Mouse (Mus musculus): Measurements from ENCODE around the gene Ccl6. TPM values are rescaled to one million over a fixed set of nuclear protein-coding genes. Genes with fewer than 3 reads are reported as not detected.

Ccl6 gene
- total RNA-seq, 2 experiments from 2014 or later: 13.6 to 15.1 TPM

DNA sequence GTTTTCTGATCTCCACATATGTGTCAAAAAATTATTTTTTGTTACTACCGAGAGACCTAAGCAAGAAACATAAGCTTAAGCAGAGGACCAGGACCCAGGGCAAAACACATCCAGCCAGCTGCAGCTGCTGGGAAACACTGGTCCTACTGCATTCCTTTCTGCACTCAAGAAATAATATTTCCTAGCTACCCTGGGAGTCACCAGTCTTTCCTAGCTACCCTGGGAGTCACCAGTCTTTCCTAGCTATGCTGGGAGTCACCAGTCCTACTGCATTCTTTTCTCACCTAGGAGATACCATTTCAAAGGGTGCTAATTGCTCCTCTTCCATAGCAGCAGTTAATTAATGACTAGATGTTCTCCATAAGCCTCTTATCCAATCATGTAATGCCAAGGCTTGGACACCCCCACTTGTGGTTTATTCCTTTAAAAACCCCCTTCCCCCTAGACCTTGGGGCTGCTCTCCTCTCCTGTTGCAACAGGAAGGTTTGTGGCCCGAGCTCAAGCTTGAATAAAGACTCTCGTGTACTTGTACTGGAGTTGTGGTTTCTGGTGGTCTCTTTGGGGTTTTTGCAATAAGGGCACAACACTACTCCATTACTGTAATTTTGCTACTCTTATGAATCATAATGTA lies 5.4 kb upstream of the Ccl6 start:
- peak; percentile 69 for ATAC-seq (replicated peaks; ENCODE audit: poor library complexity)

DNA sequence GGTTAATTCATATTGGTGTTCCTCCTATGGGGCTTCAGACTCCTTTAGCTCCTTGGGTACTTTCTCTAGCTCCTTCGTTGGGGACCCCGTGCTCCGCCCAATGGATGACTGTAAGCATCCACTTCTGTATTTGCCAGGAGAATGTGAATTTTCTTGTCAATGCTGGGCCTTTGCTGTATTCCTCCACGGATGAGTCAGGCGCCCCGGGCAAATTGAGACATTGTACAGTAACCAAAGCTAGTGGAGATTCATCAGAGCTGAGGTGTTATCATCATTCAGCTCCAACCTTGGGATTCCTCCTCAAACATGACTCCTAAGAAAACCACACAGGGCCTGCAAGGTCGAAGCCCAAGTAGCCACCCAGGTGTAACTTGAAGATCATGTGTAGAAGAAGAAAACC lies 4.9 kb upstream of the Ccl6 start:
- ATAC-seq (replicated peaks; ENCODE audit: poor library complexity): no peak

DNA sequence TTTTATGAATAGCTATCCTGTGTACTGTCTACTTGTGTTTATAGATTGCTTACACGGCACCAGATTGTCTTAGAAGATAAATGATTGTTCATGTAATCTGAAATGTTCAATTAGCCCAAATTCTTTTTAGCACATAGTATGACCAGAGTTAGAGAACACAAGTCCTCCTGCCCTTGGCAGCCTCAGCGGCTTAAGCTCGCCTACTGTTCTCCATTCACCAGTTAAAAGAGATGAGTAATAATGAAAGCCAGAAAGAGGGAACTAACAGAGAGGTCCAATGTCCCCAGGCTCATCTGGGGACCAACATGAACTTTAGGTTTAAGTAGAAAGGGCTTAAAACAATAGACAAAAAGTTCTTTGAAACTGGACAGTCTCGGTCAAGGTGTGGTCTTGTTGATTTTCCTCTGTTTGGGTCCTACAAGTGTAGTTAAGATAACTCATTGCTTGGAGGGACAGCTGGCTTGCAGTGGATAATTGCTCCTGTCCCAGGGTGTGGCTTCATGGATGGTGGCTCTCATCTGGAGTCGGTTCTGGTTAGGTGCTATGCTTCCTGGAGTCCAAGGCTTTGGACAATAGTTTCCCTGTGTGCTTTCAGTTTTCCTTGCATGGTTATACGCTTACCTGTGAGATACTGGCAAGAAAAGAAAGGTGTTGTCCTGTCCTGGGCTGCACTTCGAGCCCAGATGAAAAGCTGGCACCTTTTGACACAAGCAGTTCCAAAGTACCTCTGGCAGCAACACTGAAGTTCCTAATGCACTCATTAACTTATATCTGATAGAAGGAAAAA lies 3.0 kb upstream of the Ccl6 start:
- peak; percentile 59; the same call in 1 of the 2 replicates for ATAC-seq (replicated peaks; ENCODE audit: poor library complexity)

DNA sequence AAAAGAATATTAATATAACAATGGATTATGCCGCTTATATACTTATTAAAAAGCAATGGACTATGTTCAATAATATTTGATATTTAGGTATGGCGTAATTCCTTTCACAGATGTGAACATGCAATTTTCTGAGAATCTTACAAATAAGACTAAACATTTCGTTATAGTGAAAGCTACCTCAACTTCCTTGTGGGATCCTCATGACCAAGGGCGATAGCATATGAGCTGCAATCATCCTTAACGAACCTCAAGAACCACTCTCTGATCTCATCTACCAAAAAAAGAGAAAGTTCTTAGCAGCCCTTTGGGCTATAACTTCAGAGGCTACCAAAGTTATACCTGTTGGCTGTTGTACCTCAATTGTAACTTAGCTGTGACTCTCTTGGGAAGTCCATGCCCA lies 566 bp upstream of the Ccl6 start:
- ATAC-seq (replicated peaks; ENCODE audit: poor library complexity): peak; percentile 46; the same call in 1 of the 2 replicates

DNA sequence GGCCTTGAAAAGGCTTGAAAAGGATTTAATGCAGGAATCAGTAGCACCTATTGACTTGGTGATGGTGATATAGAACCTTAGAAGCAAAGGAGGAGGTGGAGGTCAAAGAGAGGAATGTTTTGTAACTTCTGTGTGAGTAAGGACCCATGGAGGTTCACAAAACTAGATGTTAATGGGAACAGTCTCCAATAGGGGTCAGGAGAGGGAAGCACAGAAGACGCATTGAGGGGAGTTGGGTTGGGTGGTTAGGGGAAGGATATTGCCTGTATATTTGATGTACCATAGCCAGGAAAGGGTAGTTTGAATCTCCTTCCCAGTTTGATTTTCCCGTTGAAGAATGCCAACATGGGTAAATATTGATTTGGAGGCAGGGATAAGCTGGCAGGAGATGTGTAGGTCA lies 8.7 kb downstream of the Ccl6 start:
- peak; percentile 57; the same call in 1 of the 2 replicates for ATAC-seq (replicated peaks; ENCODE audit: poor library complexity)

DNA sequence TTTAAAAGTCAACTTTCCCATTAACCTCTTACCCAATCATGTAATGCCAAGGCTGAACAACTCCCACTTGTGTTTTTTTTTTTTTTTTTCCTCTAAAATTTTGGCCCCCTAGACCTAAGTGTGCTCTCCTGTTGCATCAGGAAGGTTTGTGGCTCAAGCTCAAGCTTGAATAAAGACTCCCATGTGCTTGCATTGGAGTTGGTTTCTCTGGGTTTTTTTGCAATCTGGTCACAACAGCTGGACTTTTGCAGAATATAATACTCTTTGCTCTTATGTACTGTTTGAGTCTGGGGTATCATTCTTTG lies 9.5 kb downstream of the Ccl6 start:
- ATAC-seq (replicated peaks; ENCODE audit: poor library complexity): no peak

DNA sequence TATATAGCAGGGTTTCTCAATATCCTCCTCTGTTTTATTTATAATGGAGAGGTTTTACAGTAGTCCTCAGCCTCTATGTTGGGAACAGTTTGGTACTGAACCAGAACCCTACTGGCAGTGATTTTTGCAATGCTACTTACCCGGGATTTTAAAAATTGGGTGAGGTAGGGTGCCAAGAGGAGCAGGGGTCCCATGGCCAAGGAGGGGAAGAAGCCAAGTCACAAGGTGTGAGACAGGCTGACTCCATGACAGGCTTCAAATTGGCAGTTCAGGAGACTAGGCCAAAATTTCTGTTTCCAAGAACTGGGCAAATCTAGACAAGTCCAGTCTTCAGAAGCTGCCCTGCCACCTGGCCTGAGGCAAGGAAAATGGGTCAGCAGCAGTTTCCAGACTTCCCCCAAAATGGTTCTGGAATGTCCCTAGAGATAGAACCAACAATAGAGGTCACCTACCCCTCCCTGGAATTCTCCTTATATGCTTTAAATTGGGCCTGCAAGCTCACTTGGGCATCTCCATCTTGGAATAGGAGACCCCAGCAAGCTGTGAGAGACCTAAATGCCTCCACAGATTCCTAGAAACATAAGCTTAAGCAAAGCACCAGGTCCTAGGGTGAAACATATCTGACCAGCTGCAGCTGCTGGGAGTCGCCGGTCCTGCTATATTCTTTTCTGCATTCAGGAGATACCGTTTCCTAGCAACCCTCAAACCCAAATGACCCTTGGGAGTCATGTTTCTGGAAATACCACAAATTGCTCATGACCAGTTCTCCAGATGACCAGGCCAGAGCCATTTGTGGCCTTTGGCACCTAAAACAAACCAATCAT lies 10.0 kb downstream of the Ccl6 start:
- no peak for ATAC-seq (replicated peaks; ENCODE audit: poor library complexity)

DNA sequence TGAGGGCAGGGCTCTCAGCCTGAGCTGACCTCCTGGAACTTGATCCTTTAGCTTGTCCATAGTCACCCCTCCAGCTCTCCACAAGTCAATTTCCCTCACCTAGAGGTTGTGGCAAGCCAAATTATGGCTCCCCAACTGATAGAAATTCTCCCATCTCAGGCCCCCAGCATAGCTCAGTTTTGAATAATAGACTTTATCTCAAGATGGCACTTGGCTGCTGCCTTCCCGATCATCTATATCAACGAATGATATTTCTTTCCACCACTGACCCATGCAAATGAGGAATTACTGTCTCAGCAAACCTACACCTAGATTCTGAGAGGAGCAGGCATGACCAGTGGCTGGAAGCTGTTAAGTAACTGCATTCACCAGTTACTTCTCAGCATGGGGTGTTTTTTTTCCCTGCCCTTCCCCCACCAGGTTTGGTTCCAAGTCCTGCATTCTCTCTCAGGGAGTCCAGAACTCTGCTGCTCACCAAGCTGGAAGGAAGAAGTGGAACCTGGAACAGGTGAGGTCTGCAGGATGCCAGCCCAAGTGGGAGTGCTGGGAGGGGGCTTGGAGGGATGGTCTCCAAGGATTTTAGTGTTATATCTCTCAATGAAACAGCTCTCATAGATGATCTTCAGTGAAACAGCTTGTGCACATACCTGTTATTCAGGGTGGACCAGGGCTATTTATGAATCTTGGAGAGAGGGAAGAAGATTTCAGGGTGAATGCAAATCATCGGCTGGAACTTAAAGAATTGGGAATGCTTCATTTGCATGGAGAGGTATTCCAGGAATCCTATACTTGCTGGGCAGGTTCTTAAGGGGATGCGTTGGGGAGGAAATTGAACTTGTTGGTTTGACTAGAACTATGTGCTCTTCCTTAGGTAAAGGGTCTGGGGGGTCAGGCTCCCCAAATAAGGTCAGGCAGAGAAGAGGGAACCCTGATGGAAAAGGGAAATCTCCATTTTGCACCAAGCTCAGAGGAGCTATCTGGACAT lies 11.0 kb downstream of the Ccl6 start:
- ATAC-seq (replicated peaks; ENCODE audit: poor library complexity): no peak

DNA sequence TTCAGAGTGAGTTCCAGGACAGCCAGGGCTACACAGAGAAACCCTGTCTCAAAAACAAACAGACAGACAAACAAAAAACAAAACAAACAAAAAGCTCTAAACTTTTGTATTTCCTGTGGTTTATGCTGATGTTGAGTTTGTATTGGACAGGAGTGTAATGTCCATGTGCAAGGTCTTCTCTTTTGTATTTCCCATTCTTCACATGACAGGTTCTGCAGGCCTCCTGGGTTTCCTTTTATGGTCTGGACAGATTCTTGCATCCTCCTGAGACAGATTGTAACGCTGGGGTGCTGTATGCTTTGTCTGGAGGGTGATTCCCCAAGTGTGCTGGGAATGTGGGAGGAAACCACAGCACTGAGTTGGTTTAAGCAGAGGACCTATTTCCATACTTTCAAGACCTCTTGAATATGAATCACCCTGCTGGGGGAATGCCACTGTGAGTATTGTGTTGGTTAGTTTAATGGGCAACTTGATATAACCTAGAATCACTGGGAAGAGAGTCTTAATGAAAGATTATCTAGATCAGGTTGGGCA lies 12.1 kb downstream of the Ccl6 start:
- no peak for ATAC-seq (replicated peaks; ENCODE audit: poor library complexity)

DNA sequence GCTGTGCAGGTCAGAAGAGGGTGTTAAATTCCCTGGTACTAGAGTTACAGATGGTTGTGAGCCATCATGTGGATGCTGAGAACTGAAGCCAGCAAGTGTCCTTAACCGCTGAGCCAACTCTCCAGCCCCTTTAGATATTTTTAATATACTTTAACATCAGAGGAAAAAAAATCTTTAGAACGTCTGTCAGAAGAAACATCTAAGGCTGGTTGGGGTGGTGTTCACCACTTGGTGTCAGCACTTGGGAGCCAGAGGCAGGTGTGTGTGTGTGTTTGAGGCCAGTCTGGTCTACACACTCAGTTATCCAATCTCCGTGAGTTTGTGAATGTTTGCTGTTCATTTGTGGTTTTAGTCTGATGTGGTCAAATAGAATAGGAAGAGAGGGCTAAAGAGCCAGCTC lies 13.9 kb downstream of the Ccl6 start:
- ATAC-seq (replicated peaks; ENCODE audit: poor library complexity): no peak

DNA sequence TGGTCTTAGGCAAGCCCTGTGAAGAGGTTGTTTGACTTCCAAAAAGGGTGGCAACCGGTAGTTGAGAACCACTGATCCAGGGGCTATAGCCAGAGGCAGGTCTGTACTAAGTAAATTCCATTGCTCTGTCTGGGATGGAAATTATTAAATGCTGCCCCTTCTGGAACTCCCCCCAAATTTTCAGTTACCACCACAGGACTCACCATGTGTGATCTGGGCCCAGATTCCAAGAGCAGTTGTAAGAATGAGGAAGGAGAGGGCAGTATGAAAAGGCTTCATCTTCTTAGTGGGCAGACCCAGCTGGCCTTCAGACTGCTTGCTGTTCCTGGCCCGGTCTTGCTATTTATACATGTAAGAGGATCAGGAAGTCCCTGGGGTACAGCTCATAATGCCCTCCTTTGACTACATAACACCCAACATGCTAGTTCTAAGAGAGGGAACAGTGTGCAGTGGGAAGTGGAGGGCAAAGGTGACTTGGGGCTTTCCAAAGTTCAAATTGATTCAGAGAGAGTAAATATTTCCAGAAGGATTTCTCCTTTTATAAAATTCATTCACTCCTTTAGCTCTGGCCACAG lies 14.6 kb downstream of the Ccl6 start, which contains the start of gene Ccl9:
TSS of gene Ccl9 (minus strand) at position 451 of the 575 bp plus-strand sequence.
- peak; percentile 52 for ATAC-seq (replicated peaks; ENCODE audit: poor library complexity)

DNA sequence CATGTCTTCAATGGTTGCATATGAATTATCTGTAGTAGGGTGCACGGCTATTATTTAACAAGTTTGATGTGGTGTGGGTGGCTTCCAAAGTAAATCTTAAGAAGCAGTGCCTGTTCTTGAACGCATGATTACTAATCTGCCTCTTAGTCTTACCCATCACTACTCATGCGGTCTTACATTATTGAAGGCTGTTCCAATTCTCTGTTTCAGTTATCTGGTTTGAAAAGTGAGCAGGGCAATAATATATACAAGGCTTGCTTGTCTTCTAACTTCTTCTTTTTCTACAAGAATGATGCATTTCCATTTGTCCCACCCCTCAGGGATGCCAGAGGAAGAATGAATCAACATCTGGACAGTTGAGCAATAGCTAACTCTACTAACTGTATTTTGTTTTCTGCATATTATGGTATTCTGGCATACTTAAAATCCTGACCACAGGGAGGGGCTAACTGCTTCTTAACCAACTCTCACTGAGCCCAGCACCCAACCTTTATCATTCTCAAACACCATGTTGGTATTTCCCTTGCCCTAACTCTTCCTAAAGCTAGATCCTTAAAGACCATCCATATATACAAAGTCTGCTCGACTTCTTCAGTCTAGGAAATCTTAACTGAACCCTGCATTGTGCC lies 15.8 kb downstream of the Ccl6 start:
- ATAC-seq (replicated peaks; ENCODE audit: poor library complexity): peak; percentile 76

DNA sequence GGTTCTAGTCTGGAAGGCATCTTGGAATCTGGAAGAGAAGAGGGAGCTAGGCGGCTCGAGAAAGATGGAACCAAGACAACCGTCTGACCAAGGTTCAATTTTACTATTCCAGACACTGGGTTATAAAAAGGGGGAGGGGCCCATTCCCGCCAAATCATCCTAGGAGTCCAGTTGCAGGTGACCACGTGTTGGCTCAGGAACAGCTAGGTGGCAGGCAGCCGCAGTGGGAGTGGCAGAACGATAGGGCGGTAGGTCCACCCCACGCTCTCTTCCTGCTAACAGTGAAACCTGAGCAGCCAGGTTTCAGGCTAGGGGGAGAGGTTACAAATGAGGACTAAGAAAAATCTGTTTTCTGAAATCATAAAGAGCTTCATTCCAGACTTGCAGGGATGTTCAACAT lies 20.1 kb downstream of the Ccl6 start:
- no peak for ATAC-seq (replicated peaks; ENCODE audit: poor library complexity)

DNA sequence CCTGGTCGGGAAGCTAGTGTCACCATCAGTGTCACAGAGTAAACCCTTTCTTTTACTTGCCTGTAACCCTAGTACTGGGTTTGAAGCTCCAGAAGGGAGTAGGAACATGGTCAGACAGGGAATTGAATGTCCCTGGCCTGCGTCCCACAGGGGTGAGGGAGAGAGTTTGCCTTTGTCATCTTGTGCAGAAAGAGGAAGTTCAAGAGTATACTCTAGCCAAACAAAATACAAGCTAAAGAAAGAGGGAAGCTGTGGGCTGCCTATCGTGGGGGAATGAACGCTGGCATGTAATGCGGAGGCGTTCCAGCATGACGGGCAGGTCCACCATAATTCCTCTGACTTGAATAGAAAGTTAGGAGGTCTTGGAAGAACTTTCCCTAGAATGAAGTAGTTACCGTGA lies 20.7 kb downstream of the Ccl6 start:
- peak; percentile 79 for ATAC-seq (replicated peaks; ENCODE audit: poor library complexity)

DNA sequence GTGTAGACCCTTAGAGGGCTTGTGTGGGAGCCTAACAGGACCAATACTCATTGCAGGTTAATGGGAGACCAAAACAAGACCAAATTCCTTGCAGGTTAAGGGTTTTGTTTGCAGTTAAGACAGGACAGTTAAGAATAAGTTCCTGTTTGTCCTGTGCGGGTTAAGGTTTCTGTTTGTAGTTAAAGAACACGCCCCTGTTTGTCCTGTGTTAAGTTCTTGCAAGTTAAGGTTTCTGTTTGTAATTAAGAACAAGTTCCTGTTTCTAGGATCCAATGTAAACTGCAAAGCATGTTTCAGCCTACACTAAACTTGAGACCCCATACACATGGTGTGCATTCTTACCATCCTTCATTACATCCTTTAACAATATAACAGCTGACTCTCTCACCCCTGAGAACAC lies 22.7 kb downstream of the Ccl6 start:
- 0 out of 2 replicates have a peak, but pooled peaks have one; percentile 17 for ATAC-seq (replicated peaks; ENCODE audit: poor library complexity)

DNA sequence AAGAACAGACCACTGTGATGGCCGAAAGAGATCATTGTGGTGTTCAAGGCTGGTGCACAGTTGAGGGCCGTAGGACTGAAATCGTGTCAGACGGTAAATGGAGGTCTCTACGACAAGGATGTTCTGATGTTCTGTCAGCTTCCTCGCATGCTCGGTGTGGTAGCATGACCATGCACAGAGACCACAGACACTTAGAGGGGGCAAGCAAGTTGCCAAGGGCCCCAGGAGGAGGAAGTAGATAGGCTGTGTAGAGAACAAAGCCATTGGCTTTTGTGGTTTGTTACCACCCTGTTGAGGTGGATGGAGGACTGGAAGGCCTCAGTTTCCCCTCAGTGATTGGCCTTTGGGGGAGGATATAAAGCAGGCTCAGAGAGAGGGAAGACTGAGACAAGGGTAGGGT lies 23.6 kb downstream of the Ccl6 start:
- peak; percentile 65 for ATAC-seq (replicated peaks; ENCODE audit: poor library complexity)

DNA sequence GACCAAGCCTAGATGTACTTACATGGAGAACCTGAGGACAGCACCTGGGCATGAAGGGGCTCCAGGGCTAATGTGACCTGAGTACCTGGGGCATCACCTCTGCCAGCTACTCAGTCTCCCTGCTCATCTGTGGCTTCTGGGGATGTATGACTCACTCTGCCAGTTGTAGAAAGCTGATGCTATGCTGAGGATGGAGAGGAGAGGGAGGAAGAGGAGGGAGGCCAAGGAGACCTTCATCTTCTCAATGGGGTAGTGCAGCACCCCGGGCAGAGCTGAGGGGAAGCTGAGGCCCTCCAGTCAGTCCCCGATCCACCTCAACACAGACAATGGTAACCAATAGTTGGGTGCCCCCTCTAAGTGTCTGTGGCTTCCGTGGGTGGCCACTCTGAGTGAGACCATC lies 24.1 kb downstream of the Ccl6 start:
- ATAC-seq (replicated peaks; ENCODE audit: poor library complexity): no peak

DNA sequence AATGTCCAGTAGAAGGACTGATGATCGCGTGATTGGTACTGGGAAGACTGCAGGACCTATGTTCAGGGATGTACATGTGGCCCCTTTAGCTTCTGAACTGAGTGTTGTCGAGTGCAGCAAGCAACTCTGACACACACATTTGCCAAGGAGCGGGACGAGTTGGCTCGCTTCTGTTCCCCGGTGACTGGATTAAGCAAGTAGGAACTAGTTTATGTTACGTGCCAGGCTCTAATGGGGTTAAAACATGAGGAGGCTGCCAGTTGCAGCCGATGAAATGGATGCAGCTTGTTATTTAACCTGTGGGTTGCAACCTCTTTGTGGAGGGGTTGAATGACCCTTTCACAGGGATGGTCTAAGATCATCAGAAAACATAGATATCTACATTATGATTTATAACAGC lies 24.8 kb downstream of the Ccl6 start:
- no peak for ATAC-seq (replicated peaks; ENCODE audit: poor library complexity)

DNA sequence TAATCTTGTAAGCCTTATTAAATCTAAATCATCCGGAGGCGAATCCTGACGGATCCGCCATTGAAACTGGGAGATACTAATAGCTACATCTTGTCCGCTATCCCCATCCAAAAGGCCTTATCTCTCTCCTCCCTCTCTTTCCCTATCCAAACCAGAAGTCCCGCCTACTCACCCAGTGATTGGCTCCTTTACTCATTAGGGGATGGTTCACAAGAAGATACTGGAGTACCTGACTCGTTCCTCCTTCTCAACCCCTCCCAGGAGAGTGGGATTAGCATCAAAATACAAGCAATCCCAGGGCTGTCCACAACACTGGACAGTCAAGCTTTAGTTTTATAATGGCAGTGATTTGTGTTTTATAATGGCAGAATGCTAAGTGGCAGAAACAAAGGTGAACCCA lies 25.6 kb downstream of the Ccl6 start:
- no peak for ATAC-seq (replicated peaks; ENCODE audit: poor library complexity)

DNA sequence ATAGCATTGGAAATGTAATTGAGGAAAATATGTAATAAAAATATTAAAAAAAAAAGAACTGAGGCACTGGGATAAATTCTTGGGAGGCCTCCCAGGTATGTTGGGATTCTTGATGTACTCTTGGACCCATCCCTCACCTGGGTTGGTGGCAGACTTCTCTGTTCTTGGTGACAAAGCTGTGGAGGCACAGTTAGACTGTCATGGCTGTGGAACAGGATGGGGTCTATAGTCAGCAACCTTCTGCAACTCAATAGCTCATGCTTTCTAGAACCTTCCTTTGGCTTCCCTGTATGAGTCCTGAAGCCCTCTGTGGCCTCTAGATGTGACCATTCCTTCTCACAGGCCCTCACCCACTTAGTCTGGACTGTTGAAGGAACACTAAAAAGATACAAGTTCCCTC lies 26.3 kb downstream of the Ccl6 start:
- ATAC-seq (replicated peaks; ENCODE audit: poor library complexity): no peak
